Mouse (Mus musculus) cerebellum, adult 2 months (tissue): ENCODE data around the gene Dennd1a.
A peak's percentile ranks its signal among the peaks of the same experiment; 100 is the strongest.

ENCODE experiments used
- CTCF ChIP-seq: fragments of 200-500 bp; IDR thresholded peaks from 2 replicates; pipeline ENCODE4 v1.5.1; 2011; ENCODE audit warnings: low read depth, mild to moderate bottlenecking, control low read depth, low read length, moderate library complexity, borderline replicate concordance; ENCODE audit not compliant: insufficient read depth
- POLR2A ChIP-seq: fragments of 200-500 bp; IDR thresholded peaks from 2 replicates; pipeline ENCODE4 v1.6.1; 2011; ENCODE audit warnings: low read length, control low read depth, borderline replicate concordance; ENCODE audit not compliant: insufficient read depth

DNA sequence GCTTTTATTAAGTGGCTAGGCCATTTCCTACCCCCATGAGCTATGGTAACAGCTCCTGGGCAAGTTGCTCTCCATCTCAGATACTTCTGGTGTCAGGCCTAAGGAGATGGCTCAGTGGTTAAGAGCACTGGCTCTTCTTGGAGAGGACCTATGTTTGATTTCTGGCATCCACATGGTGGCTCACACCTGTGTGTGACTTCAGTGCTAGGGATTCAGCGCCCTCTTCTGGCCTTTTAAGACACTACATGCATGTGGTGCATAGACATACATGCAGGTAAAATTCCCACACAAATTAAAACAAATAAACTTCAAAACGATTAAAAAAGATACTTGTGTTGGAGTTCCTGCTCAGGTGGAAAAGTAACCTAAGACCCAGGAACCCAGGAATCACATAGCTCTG lies 338.8 kb downstream of the Dennd1a start:
- TF ChIP-seq CTCF: peak; percentile 12; the same call in 1 of the 2 replicates
- TF ChIP-seq POLR2A: no peak
